Mouse (Mus musculus): ENCODE results near the gene 1810055G02Rik. TPM values are rescaled to one million over a fixed set of nuclear protein-coding genes. Genes with fewer than 3 reads are reported as not detected.

Gene 1810055G02Rik
- total and polyA plus RNA-seq, 3 experiments, result 22.4 to 32.3 TPM; not detected in 1

- Histone ChIP-seq H3K4me1 (ENCODE audit: control insufficient read depth in 1 of 2, insufficient read depth in 2 of 2, low read length in 2 of 2) (no peaks in the 10 kb centered on the region), H3K9me3 (replicated peaks; ENCODE audit: insufficient read depth, low read length) (no peaks in the 10 kb centered on the region), H3K4me3 (ENCODE audit: control insufficient read depth in 1 of 2, insufficient read depth in 1 of 2, low read depth in 2 of 2, low read length in 2 of 2) (no peak overlapping the region), H3K36me3 (ENCODE audit: control insufficient read depth in 1 of 2, insufficient read depth in 2 of 2, low read length in 2 of 2) (no peaks in the 10 kb centered on the region; a peak in 1 of 4 replicates), H3K9ac (ENCODE audit: control insufficient read depth, low read depth, low read length, poor library complexity, severe bottlenecking) (no peak overlapping the region), H3K79me2 (ENCODE audit: control insufficient read depth, insufficient read depth, low read length, poor library complexity) (no peaks in the 10 kb centered on the region), H3K27me3 (ENCODE audit: control insufficient read depth in 1 of 2, insufficient read depth in 2 of 2, low read length in 2 of 2) (no peaks in the 10 kb centered on the region), H3K27ac (ENCODE audit: control insufficient read depth, low read depth, low read length) (no peak overlapping the region)
- peak; percentile 22; the same call in 1 of the 2 replicates for TF ChIP-seq SMC3 (IDR thresholded peaks at IDR 0.05; ENCODE audit: low read depth, low read length)
- TF ChIP-seq CTCF (IDR thresholded peaks at IDR 0.05 in 2 of 3, conservative IDR thresholded peaks at IDR 0.05 in 1 of 3; ENCODE audit: control insufficient read depth in 1 of 3, insufficient read depth in 1 of 3, low read depth in 2 of 3, low read length in 3 of 3, poor library complexity in 1 of 3, severe bottlenecking in 1 of 3), result peak; percentile 75 to 95 (median 86)
- TF ChIP-seq ZKSCAN1 (IDR thresholded peaks at IDR 0.05; ENCODE audit: low read depth, low read length), result no peak
- no peak for TF ChIP-seq MYC (IDR thresholded peaks at IDR 0.05; ENCODE audit: low read depth, low read length)
- TF ChIP-seq RAD21 (IDR thresholded peaks at IDR 0.05; ENCODE audit: low read depth, low read length), result peak; percentile 67
- TF ChIP-seq TBP (IDR thresholded peaks at IDR 0.05; ENCODE audit: low read depth, low read length), result no peak
- TF ChIP-seq ZNF384 (IDR thresholded peaks at IDR 0.05; ENCODE audit: low read depth, low read length), result peak; percentile 73
- DNase-seq (ENCODE audit: low read depth, low spot score), result peak; percentile 81
Measured at GRCm38 (mm10) chr19:3699508-3700438, 8.3 kb upstream of the 1810055G02Rik start.

DNA sequence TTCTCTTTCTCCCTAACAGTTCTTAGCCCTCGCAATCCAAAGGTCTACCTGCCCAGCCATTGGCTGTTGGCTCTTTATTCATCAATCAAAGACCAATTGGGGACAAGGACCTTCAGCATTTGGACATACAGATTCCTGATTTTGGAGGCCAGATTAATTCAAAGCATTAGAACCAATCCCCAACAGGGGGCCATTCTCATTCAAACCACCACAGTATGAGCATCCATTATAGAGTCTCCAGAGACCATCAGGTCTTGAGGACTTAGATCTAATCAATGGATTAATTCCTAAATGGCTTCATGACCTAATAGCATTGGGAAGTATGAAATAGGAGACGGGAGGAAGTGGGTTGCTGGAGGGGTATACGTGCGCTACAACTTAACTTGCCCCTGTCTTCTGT lies 5.6 kb upstream of the 1810055G02Rik start:
- H3K4me3 ChIP-seq (ENCODE audit: control insufficient read depth in 1 of 2, insufficient read depth in 1 of 2, low read depth in 2 of 2, low read length in 2 of 2), result no peak overlapping the region
- no peak for DNase-seq (ENCODE audit: low read depth, low spot score)
- H3K9ac ChIP-seq (ENCODE audit: control insufficient read depth, low read depth, low read length, poor library complexity, severe bottlenecking), result no peak overlapping the region
- no peaks in the 10 kb centered on the region for H3K27me3 ChIP-seq (ENCODE audit: control insufficient read depth in 1 of 2, insufficient read depth in 2 of 2, low read length in 2 of 2)
- H3K27ac ChIP-seq (ENCODE audit: control insufficient read depth, low read depth, low read length), result no peak overlapping the region
- H3K9me3 ChIP-seq (replicated peaks; ENCODE audit: insufficient read depth, low read length), result no peaks in the 10 kb centered on the region
- H3K79me2 ChIP-seq (ENCODE audit: control insufficient read depth, insufficient read depth, low read length, poor library complexity), result no peaks in the 10 kb centered on the region
- H3K4me1 ChIP-seq (ENCODE audit: control insufficient read depth in 1 of 2, insufficient read depth in 2 of 2, low read length in 2 of 2), result peaks cover 0 to 2% of the 10 kb centered on the region in 2 experiments; a peak in 2 of 4 replicates
- TF ChIP-seq RAD21 (IDR thresholded peaks at IDR 0.05; ENCODE audit: low read depth, low read length), result no peak
- TF ChIP-seq MAFK (IDR thresholded peaks at IDR 0.05; ENCODE audit: borderline replicate concordance, low read depth, low read length), result no peak
- TF ChIP-seq UBTF (IDR thresholded peaks at IDR 0.05; ENCODE audit: borderline replicate concordance, insufficient read depth, low read depth, low read length), result no peak
- TF ChIP-seq E2F4 (IDR thresholded peaks at IDR 0.05; ENCODE audit: borderline replicate concordance, low read depth, low read length), result no peak
- no peak for TF ChIP-seq ZKSCAN1 (IDR thresholded peaks at IDR 0.05; ENCODE audit: low read depth, low read length)
- TF ChIP-seq ZNF384 (IDR thresholded peaks at IDR 0.05; ENCODE audit: low read depth, low read length), result no peak
- no peak for TF ChIP-seq MAX (IDR thresholded peaks at IDR 0.05; ENCODE audit: low read length)
- TF ChIP-seq NRF1 (IDR thresholded peaks at IDR 0.05; ENCODE audit: insufficient read depth, low read depth, low read length, poor library complexity, severe bottlenecking), result no peak
- no peak for TF ChIP-seq KAT2A (conservative IDR thresholded peaks at IDR 0.05; ENCODE audit: low read depth, low read length)
- no peak for TF ChIP-seq ZMIZ1 (IDR thresholded peaks at IDR 0.05; ENCODE audit: low read depth, low read length)
- no peak for TF ChIP-seq ZC3H11A (IDR thresholded peaks at IDR 0.05; ENCODE audit: low read depth, low read length)
- TF ChIP-seq CHD1 (IDR thresholded peaks at IDR 0.05; ENCODE audit: low read depth, low read length), result no peak
- TF ChIP-seq MXI1 (IDR thresholded peaks at IDR 0.05; ENCODE audit: low read depth, low read length), result no peak
- no peak for TF ChIP-seq POLR2A (IDR thresholded peaks at IDR 0.05; ENCODE audit: control insufficient read depth in 1 of 2, insufficient read depth in 1 of 2, low read depth in 1 of 2, low read length in 2 of 2, poor library complexity in 1 of 2)
- no peak for TF ChIP-seq BHLHE40 (IDR thresholded peaks at IDR 0.05; ENCODE audit: borderline replicate concordance, low read depth, low read length)
- no peak for TF ChIP-seq ELF1 (IDR thresholded peaks at IDR 0.05; ENCODE audit: low read depth, low read length)
- no peak for TF ChIP-seq TAL1 (IDR thresholded peaks at IDR 0.05; ENCODE audit: low read length)
- H3K36me3 ChIP-seq (ENCODE audit: control insufficient read depth in 1 of 2, insufficient read depth in 2 of 2, low read length in 2 of 2), result no peaks in the 10 kb centered on the region; a peak in 1 of 4 replicates
